Mouse (Mus musculus): ENCODE measurements around the gene Spag9. TPM values are rescaled to one million over a fixed set of nuclear protein-coding genes. Genes with fewer than 3 reads are reported as not detected.

Gene Spag9
- polyA plus RNA-seq, 1 experiment from 2014 or later, result 119 TPM

DNA sequence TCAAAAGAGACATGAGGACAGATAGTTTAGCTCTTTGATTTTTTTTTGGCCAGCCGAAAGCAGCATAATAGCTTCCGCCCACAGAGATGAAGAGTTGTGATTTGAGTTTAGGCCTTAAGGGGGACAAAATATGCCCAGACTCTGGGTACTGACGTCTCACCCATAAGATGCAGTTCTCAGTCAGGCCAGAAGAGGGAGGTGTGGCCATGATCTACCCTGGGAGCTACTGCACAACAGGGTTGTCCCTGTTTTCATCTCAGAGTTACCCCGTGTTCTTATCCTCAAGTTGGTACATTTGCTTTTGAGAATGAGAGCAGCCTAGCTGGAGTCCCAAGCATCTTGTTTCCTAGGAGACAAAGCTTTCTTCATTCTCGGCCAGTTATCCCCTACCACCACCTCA is 132.1 kb downstream of the Spag9 start:
- Histone ChIP-seq H3K4me3 (no peak overlapping the region), H3K27me3 (no peaks in the 10 kb centered on the region), H3K4me2 (replicated peaks) (no peak overlapping the region), H3K9me3 (replicated peaks) (no peaks in the 10 kb centered on the region), H3K36me3 (peaks cover 24% of the 10 kb centered on the region), H3K9ac (no peak overlapping the region), H3K27ac (no peak overlapping the region), H3K4me1 (peaks cover 8% of the 10 kb centered on the region)
- 45% methylated on average over 5 of the region's 5 CpGs for WGBS
- peak; percentile 53; the same call in 1 of the 2 replicates for ATAC-seq (ENCODE audit: low FRiP score)

DNA sequence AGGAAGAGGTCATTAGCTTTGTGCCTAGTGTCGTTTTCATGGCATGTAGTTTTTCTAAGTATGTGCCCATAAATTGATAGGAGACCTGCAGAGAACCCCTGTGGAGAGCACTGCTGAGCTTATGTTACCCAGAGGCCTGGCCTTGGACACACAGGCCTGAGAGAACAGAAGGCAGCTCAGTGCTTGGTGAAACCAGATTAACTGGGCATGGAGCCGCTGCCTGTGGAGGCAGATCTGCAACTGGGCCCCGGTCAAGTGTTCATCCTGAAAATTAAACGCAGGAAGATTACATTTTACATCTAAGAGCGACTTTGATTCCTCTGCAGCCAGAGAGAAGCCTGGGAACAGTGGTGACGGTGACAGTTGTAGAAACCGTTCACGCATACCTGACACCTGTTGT is 132.6 kb downstream of the Spag9 start:
- Histone ChIP-seq H3K4me2 (replicated peaks) (no peak overlapping the region), H3K27me3 (no peaks in the 10 kb centered on the region), H3K4me1 (peaks cover 12% of the 10 kb centered on the region), H3K9ac (no peak overlapping the region), H3K36me3 (peaks cover 20% of the 10 kb centered on the region), H3K27ac (no peak overlapping the region), H3K4me3 (no peak overlapping the region), H3K9me3 (replicated peaks) (no peaks in the 10 kb centered on the region)
- 86% methylated on average over 8 of the region's 8 CpGs for WGBS
- no peak for ATAC-seq (ENCODE audit: low FRiP score)

DNA sequence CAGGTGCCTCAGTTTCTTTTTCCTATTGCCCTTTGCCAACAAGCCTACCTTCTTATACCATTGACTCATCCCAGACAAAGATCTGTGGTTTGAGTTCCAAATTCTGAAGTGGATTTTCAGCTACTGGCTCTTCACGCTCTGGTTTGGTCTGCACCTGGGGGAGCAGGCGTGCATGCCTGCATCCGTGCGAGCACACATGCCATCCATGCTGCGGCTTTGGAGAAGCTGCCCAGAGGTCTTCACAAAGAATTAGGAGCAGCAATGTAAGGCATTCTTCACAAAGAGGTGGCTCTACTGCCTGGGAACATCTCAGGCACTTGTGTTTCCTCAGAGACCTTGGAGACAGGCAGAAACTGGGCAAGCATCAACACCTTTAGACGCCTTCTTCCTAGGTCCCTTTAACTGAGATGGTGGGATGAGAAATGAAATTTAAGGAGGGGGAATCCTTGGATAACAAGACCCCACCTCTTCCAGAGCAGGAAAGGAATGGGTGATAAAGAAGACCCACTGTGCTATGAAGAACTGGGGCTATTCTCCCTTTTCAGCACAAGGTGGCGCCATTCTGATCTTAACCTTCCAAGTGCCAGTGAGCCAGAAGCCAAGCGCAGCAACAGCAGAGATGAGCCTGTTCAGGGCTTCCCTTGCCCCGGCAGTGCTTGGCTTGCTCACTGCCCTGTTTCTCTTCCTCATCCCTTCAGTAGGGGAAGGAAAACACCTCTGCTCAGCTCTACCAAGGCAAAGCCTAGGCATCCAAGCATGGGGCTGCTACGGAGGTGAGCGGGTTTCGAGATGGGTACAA is 133.6 kb downstream of the Spag9 start:
- Histone ChIP-seq H3K36me3 (peaks cover 14% of the 10 kb centered on the region), H3K27ac (no peak overlapping the region), H3K4me2 (replicated peaks) (no peak overlapping the region), H3K4me1 (peaks cover 22% of the 10 kb centered on the region), H3K4me3 (no peak overlapping the region), H3K27me3 (no peaks in the 10 kb centered on the region), H3K9ac (no peak overlapping the region), H3K9me3 (replicated peaks) (no peaks in the 10 kb centered on the region)
- WGBS, result 62% methylated on average over 12 of the region's 12 CpGs
- ATAC-seq (ENCODE audit: low FRiP score), result no peak

DNA sequence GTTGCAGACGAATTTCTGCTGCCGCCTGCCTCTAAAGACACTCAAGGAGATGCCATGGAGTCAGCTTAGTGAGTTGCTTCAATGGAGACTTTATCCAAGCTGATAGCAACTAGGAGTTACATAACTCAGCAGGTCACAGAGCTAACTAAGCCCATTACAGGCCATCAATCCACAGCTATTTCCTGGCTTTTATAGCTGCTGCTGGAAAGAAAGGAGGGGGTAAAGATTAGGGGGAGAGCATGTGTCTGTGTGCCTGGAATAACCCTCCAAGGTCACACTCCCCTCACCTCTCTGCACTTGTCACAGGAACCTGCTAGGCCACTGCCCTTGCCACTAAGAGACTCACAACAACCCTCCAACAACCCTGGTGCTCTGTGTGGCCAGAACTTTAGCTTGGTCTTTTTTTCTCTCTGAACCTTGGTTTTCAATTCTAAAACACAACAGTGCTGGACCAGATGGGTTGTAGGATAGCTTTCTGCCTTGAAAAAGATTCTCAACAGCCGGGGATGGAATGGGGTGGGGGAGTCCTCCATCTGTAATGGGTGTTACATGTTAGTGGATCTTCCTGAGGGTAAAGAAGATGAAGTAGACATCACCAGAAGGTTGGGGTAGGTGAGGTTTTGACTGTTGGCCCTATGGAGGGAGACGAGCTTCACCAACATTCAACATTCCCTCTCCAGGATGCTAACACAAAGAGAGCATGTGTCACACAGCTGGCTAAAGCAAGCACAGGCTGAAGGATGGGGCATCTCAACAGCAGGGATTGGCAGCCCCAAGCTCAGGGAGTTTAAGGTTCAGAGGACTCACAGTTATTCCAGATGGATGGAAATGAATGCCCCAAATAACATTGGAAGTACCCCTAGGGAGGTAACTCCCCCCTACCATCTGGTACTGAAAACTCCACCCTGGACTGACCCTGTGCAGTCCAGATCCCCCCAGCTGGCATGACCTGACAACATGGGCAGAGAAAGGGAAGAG is 134.5 kb downstream of the Spag9 start:
- ATAC-seq (ENCODE audit: low FRiP score), result no peak
- H3K27me3 ChIP-seq, result no peaks in the 10 kb centered on the region
- peaks cover 6% of the 10 kb centered on the region; the same call in 1 of the 2 replicates for H3K36me3 ChIP-seq
- H3K4me3 ChIP-seq, result no peak overlapping the region
- H3K27ac ChIP-seq, result no peak overlapping the region
- peaks cover 25% of the 10 kb centered on the region for H3K4me1 ChIP-seq
- no peak overlapping the region for H3K4me2 ChIP-seq (replicated peaks)
- H3K9ac ChIP-seq, result peak overlapping the region; percentile 38; the same call in 1 of the 2 replicates
- WGBS, result 60% methylated on average over 4 of the region's 4 CpGs
- no peaks in the 10 kb centered on the region for H3K9me3 ChIP-seq (replicated peaks)

DNA sequence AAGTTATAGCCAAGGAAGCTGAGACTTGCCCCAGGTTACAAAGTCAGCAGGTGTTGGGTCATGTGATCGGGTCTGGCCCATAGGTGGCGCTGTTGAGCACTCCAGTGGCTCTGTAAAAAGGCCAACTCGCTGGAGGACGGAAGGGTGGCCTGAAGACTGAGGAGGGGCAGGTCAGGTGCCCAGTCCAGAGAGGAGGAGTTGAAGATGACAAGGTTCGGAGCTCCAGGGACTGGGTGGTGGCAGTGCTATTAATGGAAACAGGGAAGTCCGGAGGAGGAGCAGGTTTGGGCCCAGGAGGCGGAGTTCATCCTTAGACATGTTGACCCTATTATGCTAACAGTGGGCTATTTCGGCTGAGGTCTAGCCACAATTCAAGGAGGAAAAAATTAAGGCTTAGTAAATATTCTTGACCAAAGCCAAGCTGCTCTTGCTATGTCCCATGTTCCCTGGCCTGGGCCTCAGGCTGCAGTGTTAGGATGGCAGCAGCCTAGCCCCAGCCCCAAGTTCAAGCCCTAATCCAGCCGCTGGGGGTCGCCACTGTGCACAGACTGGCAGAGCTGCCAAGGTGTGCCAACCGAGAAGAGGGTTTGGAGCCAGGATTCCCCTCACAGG is 137.6 kb downstream of the Spag9 start:
- H3K9me3 ChIP-seq (replicated peaks), result no peaks in the 10 kb centered on the region
- no peak overlapping the region for H3K27ac ChIP-seq
- no peaks in the 10 kb centered on the region for H3K27me3 ChIP-seq
- H3K4me3 ChIP-seq, result no peak overlapping the region
- H3K9ac ChIP-seq, result no peak overlapping the region
- H3K4me1 ChIP-seq, result peaks cover 37% of the 10 kb centered on the region
- H3K4me2 ChIP-seq (replicated peaks), result 0 out of 2 replicates have a peak overlapping the region, but pooled peaks have one; percentile 1
- 22% methylated on average over 11 of the region's 11 CpGs for WGBS
- ATAC-seq (ENCODE audit: low FRiP score), result peak; percentile 59
- H3K36me3 ChIP-seq, result no peaks in the 10 kb centered on the region

DNA sequence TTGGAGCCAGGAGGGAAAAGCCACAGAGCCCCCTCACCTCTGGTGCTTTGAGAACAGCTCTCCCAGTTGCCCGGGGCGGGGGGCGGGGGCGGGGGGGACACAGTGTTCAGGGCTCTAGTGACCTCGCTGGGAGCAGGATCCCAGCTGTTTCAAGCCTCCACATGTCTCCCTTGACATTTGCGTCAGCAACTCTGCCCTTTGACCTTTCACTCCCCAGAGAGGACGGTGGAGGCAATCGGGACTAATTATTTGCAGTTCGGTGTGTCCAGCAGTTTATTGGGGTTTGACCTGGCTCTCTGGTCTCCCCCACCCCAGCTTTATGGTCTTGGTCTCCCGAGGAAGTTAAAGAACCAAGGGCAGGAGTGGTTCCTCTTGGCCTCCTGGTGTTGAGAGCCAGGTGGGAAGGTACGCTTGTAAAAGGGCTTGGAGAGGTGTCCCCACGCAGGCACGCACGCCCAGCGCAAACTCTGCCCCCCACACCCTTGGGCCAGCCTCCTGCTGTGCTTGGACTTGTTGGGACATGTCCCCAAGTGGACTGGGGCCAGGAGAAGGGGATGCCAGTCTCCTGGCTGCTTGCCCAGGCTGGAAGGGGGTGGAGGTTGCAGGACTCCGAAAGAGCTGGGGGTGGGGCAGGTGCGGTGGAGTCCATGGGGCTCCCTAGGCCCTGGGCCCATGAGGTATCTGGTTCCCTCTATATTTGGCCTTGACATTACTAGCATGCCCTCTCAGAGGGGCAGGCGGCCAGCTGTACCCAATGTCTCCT is 138.4 kb downstream of the Spag9 start:
- H3K36me3 ChIP-seq, result no peaks in the 10 kb centered on the region
- no peaks in the 10 kb centered on the region for H3K9me3 ChIP-seq (replicated peaks)
- WGBS, result 47% methylated on average over 18 of the region's 18 CpGs
- H3K4me1 ChIP-seq, result peaks cover 43% of the 10 kb centered on the region
- 0 out of 2 replicates have a peak overlapping the region, but pooled peaks have one; percentile 1 for H3K4me2 ChIP-seq (replicated peaks)
- no peaks in the 10 kb centered on the region for H3K27me3 ChIP-seq
- no peak overlapping the region for H3K9ac ChIP-seq
- no peak overlapping the region for H3K27ac ChIP-seq
- ATAC-seq (ENCODE audit: low FRiP score), result no peak
- H3K4me3 ChIP-seq, result no peak overlapping the region

DNA sequence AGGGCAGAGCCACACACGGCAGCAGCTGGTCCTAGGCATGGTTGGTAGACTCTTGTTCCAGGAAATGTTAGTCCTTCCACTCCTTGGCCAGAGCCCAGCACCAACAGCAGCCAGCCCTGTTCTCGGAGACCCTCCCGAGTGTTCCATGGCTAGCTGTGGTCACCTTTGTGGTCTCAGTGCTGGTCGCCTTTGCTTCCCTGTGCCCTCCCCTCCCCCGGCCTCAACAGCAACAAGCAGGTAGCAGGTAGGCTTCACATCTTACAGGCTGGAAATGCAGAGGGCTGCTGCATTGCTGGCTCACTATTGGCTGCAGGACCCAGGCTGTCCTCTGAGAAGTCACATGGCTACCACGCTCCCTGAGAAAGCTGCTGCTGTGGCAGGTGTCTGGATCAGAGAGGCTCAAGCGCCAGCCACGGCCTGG is 139.7 kb downstream of the Spag9 start:
- Histone ChIP-seq H3K4me3 (no peak overlapping the region), H3K27me3 (no peaks in the 10 kb centered on the region), H3K9me3 (replicated peaks) (no peaks in the 10 kb centered on the region), H3K4me2 (replicated peaks) (no peak overlapping the region), H3K9ac (no peak overlapping the region), H3K27ac (no peak overlapping the region), H3K4me1 (peaks cover 38% of the 10 kb centered on the region), H3K36me3 (no peaks in the 10 kb centered on the region)
- no peak for ATAC-seq (ENCODE audit: low FRiP score)
- 70% methylated on average over 8 of the region's 8 CpGs for WGBS

DNA sequence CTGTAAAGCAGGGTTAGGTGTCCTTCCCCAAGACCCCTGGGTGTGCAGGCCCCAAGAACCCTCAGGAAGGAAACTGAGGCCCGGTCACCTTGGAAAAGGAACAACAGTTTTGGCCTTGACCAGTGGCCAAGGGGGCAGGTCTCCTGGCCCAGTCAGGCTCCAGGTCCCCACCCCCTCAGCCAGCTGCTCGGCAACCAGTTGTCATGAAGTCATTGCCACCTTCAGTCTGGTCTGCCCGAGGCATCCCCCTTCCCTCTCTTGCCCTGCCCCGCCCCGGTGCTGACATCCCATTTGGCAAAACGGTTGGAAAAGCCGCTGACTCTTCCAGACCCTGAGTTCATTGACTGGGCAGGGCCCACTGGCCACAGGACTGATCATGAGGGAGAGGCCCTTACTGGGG is 140.8 kb downstream of the Spag9 start:
- Histone ChIP-seq H3K27ac (no peak overlapping the region), H3K27me3 (0 out of 2 replicates have a peak, but pooled peaks cover 2% of the 10 kb centered on the region)
- WGBS, result 62% methylated on average over 7 of the region's 7 CpGs

DNA sequence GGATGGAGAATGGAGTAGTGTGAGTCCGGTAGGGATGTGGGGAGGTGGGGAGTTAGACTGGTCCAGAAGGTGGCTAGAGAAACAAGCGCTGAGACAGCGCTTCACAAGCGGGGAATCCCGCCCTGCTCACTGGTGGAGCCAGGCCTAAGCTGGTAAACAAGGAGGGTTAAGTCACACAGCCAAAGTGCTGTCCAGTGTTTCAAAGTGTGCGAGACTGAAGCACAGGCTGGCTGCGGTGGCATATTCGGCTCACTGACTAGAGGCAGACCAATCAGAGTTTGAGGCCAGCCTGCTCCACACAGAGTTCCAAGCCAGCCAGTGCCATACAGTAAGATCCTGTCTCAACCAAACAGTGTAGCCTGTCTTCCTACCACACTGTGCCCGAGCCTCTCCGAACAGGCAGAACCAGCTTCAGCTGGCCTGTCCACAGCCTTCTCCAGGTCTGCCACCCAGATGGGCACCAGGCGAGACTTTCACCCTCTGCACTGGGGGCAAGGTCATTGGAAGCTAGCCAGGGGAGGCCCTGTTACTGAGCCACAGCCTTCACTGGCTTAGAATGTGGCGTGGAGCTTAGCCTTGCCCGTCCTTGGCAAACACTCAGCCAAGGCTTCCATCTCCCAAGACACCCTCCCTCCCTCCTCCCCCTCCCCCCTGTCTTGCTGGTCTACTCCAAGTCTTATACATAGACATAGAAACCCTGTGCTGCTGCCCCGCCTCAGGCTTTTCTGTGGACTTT is 141.6 kb downstream of the Spag9 start:
- WGBS, result 78% methylated on average over 14 of the region's 14 CpGs
- Histone ChIP-seq H3K9ac (no peak overlapping the region), H3K4me2 (replicated peaks) (no peak overlapping the region), H3K9me3 (replicated peaks) (no peaks in the 10 kb centered on the region), H3K27ac (no peak overlapping the region), H3K4me3 (no peak overlapping the region), H3K36me3 (no peaks in the 10 kb centered on the region), H3K4me1 (peaks cover 35% of the 10 kb centered on the region), H3K27me3 (0 out of 2 replicates have a peak, but pooled peaks cover 2% of the 10 kb centered on the region)
- no peak for ATAC-seq (ENCODE audit: low FRiP score)

More for the DNA sequence above, 140.8 kb downstream of the Spag9 start:
- Histone ChIP-seq H3K4me1 (peaks cover 35% of the 10 kb centered on the region), H3K36me3 (no peaks in the 10 kb centered on the region), H3K4me3 (no peak overlapping the region), H3K9me3 (replicated peaks) (no peaks in the 10 kb centered on the region), H3K9ac (no peak overlapping the region), H3K4me2 (replicated peaks) (no peak overlapping the region)
- no peak for ATAC-seq (ENCODE audit: low FRiP score)

DNA sequence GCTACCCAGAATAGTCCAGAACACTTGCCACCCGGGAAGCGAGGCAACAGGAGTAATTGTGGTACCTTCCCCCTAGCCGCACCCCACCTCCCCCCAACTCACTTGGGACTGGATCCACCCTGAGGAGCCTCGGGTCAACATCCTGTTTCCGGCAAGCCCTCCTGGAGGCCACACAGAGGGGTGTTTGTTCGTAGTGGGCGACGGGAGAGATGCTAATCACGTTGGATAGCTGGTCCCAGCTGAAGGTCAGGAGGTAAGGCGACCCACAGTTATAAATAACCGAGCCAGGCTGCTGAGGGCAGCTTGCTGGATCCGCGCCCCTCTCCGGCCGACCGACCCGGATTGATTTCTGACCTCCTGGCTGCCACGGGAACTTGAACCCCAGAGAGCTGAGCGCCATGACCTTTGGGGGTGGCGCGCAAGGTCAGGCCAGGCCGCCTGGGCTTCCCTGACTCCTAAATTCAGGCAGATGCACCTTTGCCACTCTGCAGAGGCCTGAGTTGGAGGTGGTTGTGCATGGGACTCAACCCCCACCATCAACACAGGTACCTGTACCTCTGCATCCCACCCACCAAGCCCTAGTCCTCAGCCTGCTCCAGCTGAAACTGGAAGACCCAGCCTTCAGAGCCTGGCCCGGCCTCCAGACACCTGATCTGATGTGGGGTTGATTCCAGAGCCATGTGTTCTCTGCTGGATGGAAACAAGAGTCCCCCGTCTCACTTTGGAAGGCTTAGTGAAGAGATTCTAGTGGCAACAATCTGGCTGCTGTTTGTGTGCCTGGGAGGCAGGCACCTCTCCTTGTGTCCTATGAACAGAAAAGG is 142.7 kb downstream of the Spag9 start:
- 48% methylated on average over 24 of the region's 24 CpGs for WGBS
- no peak overlapping the region for H3K4me3 ChIP-seq
- no peak overlapping the region for H3K9ac ChIP-seq
- H3K9me3 ChIP-seq (replicated peaks), result no peaks in the 10 kb centered on the region
- no peaks in the 10 kb centered on the region for H3K36me3 ChIP-seq
- peaks cover 30% of the 10 kb centered on the region for H3K4me1 ChIP-seq
- H3K27ac ChIP-seq, result no peak overlapping the region
- no peak for ATAC-seq (ENCODE audit: low FRiP score)
- H3K4me2 ChIP-seq (replicated peaks), result no peak overlapping the region
- H3K27me3 ChIP-seq, result 0 out of 2 replicates have a peak, but pooled peaks cover 2% of the 10 kb centered on the region

Data from hindbrain, embryonic 12.5 days (tissue).